Mouse (Mus musculus) intestine, embryonic 16.5 days (tissue): ENCODE results near the gene Pmfbp1. TPM values are rescaled to one million over a fixed set of nuclear protein-coding genes. Genes with fewer than 3 reads are reported as not detected.
A peak's percentile ranks its signal among the peaks of the same experiment; 100 is the strongest.

Experiments
- ATAC-seq: fragments of 200-750 bp; cut with Nextera tagmentation; 2 replicates; pipeline ENCODE4 v1.8.0; 2017; ENCODE audit warnings: moderate TSS enrichment, moderate library complexity
- H3K27ac ChIP-seq: fragments of 300-500 bp; sonication (generic); 2 replicates; pipeline ENCODE4 v1.5.1; 2014; ENCODE audit warnings: mild to moderate bottlenecking, low read length
- H3K27me3 ChIP-seq: fragments of 300-500 bp; sonication (generic); replicated peaks from 2 replicates; pipeline ENCODE4 v1.6.1; 2014; ENCODE audit warnings: low read length, control low read depth, mixed read lengths; ENCODE audit not compliant: control insufficient read depth, insufficient read depth
- H3K36me3 ChIP-seq: fragments of 300-500 bp; sonication (generic); 2 replicates; pipeline ENCODE4 v1.6.1; 2014; ENCODE audit warnings: low read length, control low read depth; ENCODE audit not compliant: control insufficient read depth, insufficient read depth
- H3K4me1 ChIP-seq: fragments of 300-500 bp; sonication (generic); 2 replicates; pipeline ENCODE4 v1.6.1; 2014; ENCODE audit warnings: low read length, control low read depth, mixed read lengths; ENCODE audit not compliant: control insufficient read depth, insufficient read depth
- H3K4me2 ChIP-seq: fragments of 300-500 bp; sonication (generic); 2 replicates; pipeline ENCODE4 v1.6.1; 2014; ENCODE audit warnings: low read depth, low read length, control low read depth
- H3K4me3 ChIP-seq: fragments of 300-500 bp; sonication (generic); 2 replicates; pipeline ENCODE4 v1.5.1; 2014; ENCODE audit warnings: mild to moderate bottlenecking, low read length
- H3K9ac ChIP-seq: fragments of 300-500 bp; sonication (generic); 2 replicates; pipeline ENCODE4 v1.6.1; 2014; ENCODE audit warnings: low read depth, low read length
- H3K9me3 ChIP-seq: fragments of 300-500 bp; sonication (generic); 2 replicates; pipeline ENCODE4 v1.6.1; 2016; ENCODE audit warnings: low read length, control low read depth; ENCODE audit not compliant: control insufficient read depth
- WGBS: fragments of 180-500 bp; shearing (Covaris S2); extraction: QIAGEN DNeasy Blood & Tissue Kit; methylation state at CpG from one replicate; pipeline ENCODE4 v1.1.7; 2014; 5-methylcytosine and 5-hydroxymethylcytosine counted together
- polyA plus RNA-seq: library from polyadenylated mRNA; unstranded; fragments of >200 nt; fragmentation: Nextera tagmentation; extraction: Ambion mirVana; gene quantifications from 2 replicates; pipeline ENCODE4 v1.2.1, GENCODE M21; 2015

Gene Pmfbp1
- polyA plus RNA-seq, 1 experiment from 2014 or later: not detected

DNA sequence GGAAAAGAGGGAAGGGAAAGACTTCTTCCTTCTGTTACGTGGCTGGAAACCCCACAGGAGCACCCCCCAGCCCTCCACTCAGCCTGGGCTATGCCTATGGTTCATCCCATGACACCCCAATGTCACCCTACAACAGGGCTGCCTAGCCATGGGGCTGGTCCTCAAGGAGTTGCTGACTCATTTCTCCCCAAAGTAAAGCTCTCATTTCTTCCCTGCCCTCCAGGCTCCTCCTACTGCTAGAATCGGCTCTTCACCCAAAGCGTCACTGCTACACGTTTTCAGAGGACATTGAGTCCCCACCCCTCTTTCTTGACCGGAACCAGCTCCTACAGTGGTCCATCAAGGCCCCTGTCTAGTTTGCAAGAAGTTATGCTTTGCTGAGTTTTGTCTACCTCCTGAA lies 48.3 kb downstream of the Pmfbp1 start:
- Histone ChIP-seq H3K9me3 (no peaks in the 10 kb centered on the region), H3K4me1 (no peaks in the 10 kb centered on the region), H3K9ac (no peak overlapping the region), H3K27me3 (no peaks in the 10 kb centered on the region), H3K27ac (no peak overlapping the region), H3K4me3 (no peak overlapping the region), H3K36me3 (no peaks in the 10 kb centered on the region), H3K4me2 (no peak overlapping the region)
- no peak for ATAC-seq
- WGBS: 69% methylated on average over 5 of the region's 5 CpGs

DNA sequence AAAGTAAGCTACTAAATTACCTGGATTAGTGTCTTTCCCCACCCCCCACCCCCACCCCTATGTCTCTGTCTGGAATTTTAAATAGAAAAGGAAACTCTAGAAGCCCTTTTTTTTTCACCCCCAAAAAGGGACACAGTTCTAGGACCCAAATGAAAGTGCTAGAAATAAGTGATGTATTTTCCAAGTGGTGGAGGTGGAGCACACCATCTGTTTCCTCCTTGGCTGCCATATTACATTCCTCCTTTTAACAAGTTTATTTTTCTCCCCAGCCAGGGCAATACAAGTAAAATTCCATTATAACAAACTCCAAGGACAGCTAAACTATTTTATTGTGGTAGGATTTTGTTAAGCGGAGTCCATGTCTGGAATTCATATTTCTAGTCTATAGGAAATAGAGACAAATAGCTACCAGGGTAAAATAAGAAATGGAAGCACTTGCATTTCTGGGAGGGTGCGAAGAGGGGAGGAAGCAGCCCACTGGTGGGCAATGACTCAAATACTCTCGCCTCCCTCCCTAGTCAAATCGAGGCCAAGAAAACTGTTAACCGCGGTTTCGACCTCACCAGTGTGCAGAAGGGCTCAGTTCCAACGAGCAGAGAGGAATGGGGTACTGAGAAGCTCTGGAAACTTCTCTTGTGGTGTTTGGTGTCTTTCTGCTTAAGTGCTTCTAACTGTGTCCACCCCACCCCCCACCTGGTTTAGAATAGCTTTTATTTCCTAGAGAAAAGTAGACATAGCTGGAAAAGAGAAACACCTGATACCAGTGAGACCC lies 49.1 kb downstream of the Pmfbp1 start:
- H3K9ac ChIP-seq: no peak overlapping the region
- no peak overlapping the region for H3K27ac ChIP-seq
- H3K4me1 ChIP-seq: no peaks in the 10 kb centered on the region
- H3K36me3 ChIP-seq: peaks cover 5% of the 10 kb centered on the region; the same call in 1 of the 2 replicates
- no peak overlapping the region for H3K4me2 ChIP-seq
- H3K9me3 ChIP-seq: no peaks in the 10 kb centered on the region
- WGBS: 78% methylated on average over 8 of the region's 8 CpGs
- no peak overlapping the region for H3K4me3 ChIP-seq
- H3K27me3 ChIP-seq: no peaks in the 10 kb centered on the region
- no peak for ATAC-seq

DNA sequence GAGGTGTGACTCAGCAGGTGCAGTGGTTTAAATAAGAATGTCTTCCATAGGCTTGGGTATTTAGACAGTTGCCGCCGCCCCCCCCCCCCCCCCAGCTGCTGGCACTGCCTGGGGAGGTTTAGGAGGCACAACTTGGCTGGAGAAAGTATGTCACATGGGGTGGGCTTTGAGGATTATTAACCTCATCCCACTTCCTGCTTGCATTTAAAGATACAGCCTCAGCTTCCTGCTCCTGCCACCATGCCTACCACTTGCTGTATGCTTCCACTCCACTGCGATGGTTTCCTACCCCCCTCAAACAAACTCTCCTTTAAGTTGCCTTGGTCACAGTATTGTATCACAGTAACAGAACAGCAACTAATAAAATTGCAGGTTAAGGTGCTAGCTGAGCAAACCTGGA lies 50.2 kb downstream of the Pmfbp1 start:
- H3K27ac ChIP-seq: no peak overlapping the region
- H3K27me3 ChIP-seq: no peaks in the 10 kb centered on the region
- peaks cover 10% of the 10 kb centered on the region; the same call in 1 of the 2 replicates for H3K36me3 ChIP-seq
- WGBS: 51% methylated on average over 3 of the region's 3 CpGs
- no peak overlapping the region for H3K4me3 ChIP-seq
- no peak for ATAC-seq
- H3K9me3 ChIP-seq: no peaks in the 10 kb centered on the region
- no peaks in the 10 kb centered on the region for H3K4me1 ChIP-seq
- no peak overlapping the region for H3K9ac ChIP-seq
- H3K4me2 ChIP-seq: no peak overlapping the region

DNA sequence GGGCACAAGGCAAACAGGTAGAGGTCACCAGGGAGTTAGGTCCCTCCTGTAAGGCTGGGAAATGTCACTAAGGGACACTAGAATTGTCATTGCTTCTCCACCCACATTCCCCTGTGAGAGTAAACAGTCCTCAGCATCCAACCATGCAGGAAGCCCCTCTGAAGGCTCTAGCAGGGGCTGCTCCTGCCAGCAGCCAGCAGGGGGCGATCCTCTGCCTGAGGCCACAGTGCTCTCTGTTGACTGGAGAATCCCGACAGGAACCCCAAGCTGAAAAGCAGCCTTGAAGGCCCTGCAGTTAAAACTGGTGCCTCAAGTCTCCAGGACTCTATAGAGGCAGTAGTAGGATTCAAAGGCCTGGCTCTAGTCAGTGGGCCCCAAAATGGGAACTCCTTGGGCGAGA lies 57.8 kb downstream of the Pmfbp1 start:
- WGBS: 38% methylated on average over 3 of the region's 3 CpGs
- Histone ChIP-seq H3K27ac (no peak overlapping the region), H3K4me1 (no peaks in the 10 kb centered on the region), H3K4me3 (no peak overlapping the region), H3K4me2 (no peak overlapping the region), H3K36me3 (peaks cover 39% of the 10 kb centered on the region), H3K27me3 (no peaks in the 10 kb centered on the region), H3K9me3 (no peaks in the 10 kb centered on the region), H3K9ac (no peak overlapping the region)
- no peak for ATAC-seq

DNA sequence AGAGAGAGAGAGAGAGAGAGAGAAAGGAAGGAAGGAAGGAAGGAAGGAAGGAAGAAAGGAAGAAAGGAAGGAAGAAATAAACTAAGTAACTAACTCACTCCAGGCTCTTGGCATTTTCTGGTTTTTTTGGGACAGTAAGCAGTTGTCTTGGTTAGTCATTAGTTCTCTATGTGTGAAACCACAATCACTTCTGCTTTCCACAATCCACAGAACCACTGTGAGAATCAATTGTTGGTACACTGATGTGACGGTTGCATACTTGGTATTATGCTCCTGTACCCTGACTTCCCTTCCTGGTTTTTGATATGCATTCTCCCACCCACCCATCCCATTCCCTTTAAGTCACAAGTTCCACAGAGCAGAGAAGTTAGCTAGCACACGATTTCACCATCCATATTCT lies 70.1 kb downstream of the Pmfbp1 start:
- no peaks in the 10 kb centered on the region for H3K27me3 ChIP-seq
- no peak overlapping the region for H3K27ac ChIP-seq
- no peaks in the 10 kb centered on the region for H3K9me3 ChIP-seq
- no peak overlapping the region for H3K4me3 ChIP-seq
- no peak overlapping the region for H3K9ac ChIP-seq
- no peak for ATAC-seq
- no peaks in the 10 kb centered on the region; the same call in 1 of the 2 replicates for H3K36me3 ChIP-seq
- 86% methylated on average over 2 of the region's 2 CpGs for WGBS
- peaks cover 7% of the 10 kb centered on the region for H3K4me1 ChIP-seq
- peak overlapping the region; percentile 77; the same call in 1 of the 2 replicates for H3K4me2 ChIP-seq

DNA sequence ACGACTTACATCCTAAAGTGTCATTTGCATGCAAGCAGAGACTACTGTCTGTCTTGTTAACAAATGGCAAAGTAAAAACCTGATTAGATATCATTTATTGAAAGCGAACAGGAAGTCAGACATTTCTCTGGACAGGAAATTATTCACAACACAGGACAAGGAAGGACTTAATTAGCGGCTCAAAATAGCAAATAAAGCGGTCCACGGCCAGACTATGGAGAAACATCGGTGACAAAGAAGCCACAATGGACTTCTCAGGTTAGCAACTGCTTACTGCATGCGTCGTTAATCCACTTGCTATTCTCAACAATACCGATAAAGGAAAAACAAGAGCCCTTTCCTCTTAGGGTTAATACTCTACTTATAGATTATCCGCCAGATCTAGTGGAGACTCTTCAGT lies 70.9 kb downstream of the Pmfbp1 start:
- peak overlapping the region; percentile 95 for H3K27ac ChIP-seq
- no peaks in the 10 kb centered on the region for H3K27me3 ChIP-seq
- peaks cover 7% of the 10 kb centered on the region for H3K4me1 ChIP-seq
- 7% methylated on average over 10 of the region's 10 CpGs for WGBS
- no peaks in the 10 kb centered on the region for H3K9me3 ChIP-seq
- peak overlapping the region; percentile 77 for H3K4me2 ChIP-seq
- ATAC-seq: no peak
- no peaks in the 10 kb centered on the region for H3K36me3 ChIP-seq
- peak overlapping the region; percentile 92 for H3K9ac ChIP-seq
- H3K4me3 ChIP-seq: peak overlapping the region; percentile 87

DNA sequence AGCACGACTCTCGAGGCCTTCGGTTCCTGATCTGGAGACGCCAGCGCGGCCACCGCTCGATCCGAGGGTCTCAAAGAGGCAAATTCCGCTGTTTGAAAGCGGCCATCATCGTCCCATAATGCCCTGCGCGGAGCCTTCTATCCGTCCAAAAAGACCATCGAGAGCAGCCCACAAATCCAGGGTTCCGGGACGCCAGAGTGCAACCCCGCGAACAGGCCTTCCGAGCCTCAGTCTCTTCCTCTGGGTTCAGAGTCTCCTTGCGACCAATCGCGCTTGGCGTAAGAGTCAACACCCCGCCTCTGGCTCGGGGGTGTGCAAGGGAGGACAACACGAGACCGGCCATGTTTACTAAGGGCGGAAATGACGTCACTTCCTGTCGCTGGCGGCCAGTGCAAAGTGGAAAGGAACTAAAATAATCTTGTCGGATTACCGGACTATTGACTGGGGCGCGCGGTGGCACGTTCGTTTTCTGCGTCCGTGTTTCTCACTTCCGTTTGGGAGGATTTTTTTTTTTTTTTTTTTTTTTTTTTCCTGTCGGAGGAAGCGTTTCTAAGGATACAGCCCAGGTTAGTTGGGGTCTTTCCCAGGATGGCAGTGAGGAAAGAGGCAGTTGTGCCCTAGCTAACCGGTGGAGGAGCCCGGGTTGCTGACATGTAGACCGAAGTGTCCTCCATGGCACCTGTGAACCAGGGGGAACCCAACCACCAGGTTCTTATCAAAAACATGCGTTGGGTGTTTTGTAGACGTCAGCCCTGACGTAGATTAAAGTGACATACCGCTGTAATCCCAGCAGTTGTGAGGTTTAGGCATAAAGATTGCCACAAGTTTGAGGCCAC lies 71.9 kb downstream of the Pmfbp1 start, which contains the start of the genes Dhx38 and Txnl4b:
Gene Dhx38, minus strand, starts transcription at position 364 of the 836 bp plus-strand sequence.
Gene Txnl4b, plus strand, starts transcription at position 395 of the 836 bp plus-strand sequence.
- peak within 1 kb of the TSS; percentile 87 for H3K4me3 ChIP-seq
- H3K27me3 ChIP-seq: no peaks in the 10 kb centered on the region
- no peaks in the 10 kb centered on the region for H3K36me3 ChIP-seq
- H3K9ac ChIP-seq: peak within 1 kb of the TSS; percentile 92
- peak within 1 kb of the TSS; percentile 95 for H3K27ac ChIP-seq
- no peaks in the 10 kb centered on the region for H3K9me3 ChIP-seq
- peak within 1 kb of the TSS; percentile 77 for H3K4me2 ChIP-seq
- peak; percentile 100 for ATAC-seq
- under 1% methylated on average over 52 of the region's 52 CpGs for WGBS
- peaks cover 7% of the 10 kb centered on the region for H3K4me1 ChIP-seq

DNA sequence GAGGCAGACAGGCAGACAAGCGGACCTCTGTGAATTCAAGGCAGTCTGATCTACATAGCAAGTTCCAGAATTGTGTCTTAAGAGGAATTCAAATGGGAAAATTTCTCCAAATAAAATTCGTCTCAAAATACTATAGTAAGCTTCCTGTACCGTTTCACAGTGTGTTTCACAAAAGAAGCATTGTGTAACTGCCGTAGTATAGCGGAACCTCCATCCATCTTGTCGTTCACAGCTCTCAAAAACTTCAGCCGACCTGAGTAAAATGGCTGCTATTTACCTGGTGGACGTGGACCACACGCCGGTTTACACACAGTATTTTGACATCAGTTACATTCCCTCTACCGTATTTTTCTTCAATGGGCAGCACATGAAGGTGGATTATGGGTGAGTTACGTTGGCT lies 77.3 kb downstream of the Pmfbp1 start:
- Histone ChIP-seq H3K36me3 (0 out of 2 replicates have a peak, but pooled peaks cover 3% of the 10 kb centered on the region), H3K27me3 (no peaks in the 10 kb centered on the region), H3K27ac (no peak overlapping the region), H3K9ac (no peak overlapping the region), H3K4me2 (no peak overlapping the region), H3K4me3 (no peak overlapping the region), H3K9me3 (no peaks in the 10 kb centered on the region), H3K4me1 (0 out of 2 replicates have a peak, but pooled peaks cover 3% of the 10 kb centered on the region)
- ATAC-seq: no peak
- 86% methylated on average over 12 of the region's 12 CpGs for WGBS

DNA sequence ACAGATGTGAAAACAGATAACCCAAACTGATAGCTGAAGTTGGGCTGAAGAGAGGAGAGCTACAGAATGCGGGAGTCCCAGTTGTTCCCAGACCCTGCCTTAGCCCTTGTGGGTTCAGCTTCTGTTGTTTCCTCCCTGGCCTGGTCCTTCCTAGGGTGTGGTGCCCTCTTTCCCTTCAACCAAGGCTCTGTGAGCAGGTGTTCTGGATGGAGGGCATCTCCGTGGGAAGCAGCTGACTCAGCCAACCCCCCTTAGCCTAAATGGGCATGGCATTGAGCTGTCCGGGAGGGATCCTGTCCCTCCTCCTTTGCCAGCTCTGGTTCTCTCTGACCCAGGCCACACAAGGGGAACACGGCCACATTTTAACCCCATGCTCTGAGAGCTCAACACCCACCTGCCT lies 82.5 kb downstream of the Pmfbp1 start:
- H3K4me2 ChIP-seq: no peak overlapping the region
- no peak for ATAC-seq

More for the DNA sequence above, 82.5 kb downstream of the Pmfbp1 start:
- no peak overlapping the region for H3K4me3 ChIP-seq
- 0 out of 2 replicates have a peak, but pooled peaks cover 3% of the 10 kb centered on the region for H3K36me3 ChIP-seq
- H3K27me3 ChIP-seq: no peaks in the 10 kb centered on the region
- H3K4me1 ChIP-seq: no peaks in the 10 kb centered on the region
- H3K9ac ChIP-seq: no peak overlapping the region
- no peaks in the 10 kb centered on the region for H3K9me3 ChIP-seq
- H3K27ac ChIP-seq: no peak overlapping the region
- 71% methylated on average over 4 of the region's 4 CpGs for WGBS
